Mouse (Mus musculus) neural tube, embryonic 15.5 days (tissue): ENCODE data around the gene AY074887. TPM values are rescaled to one million over a fixed set of nuclear protein-coding genes. Genes with fewer than 3 reads are reported as not detected.

Experiments used
- ATAC-seq: fragments of 200-750 bp; cut with Nextera tagmentation; 2 replicates; pipeline ENCODE4 v1.8.0; 2017; ENCODE audit warnings: mild to moderate bottlenecking, moderate TSS enrichment, moderate library complexity; ENCODE audit not compliant: low FRiP score
- H3K27ac ChIP-seq: fragments of 300-500 bp; sonication (generic); replicated peaks from 2 replicates; pipeline ENCODE4 v1.5.1; 2015; ENCODE audit warnings: mild to moderate bottlenecking, inconsistent platforms
- H3K27me3 ChIP-seq: fragments of 300-500 bp; sonication (generic); replicated peaks from 2 replicates; pipeline ENCODE4 v1.6.1; 2015; ENCODE audit warnings: inconsistent platforms
- H3K36me3 ChIP-seq: fragments of 300-500 bp; sonication (generic); 2 replicates; pipeline ENCODE4 v1.6.1; 2015; ENCODE audit warnings: inconsistent platforms
- H3K4me1 ChIP-seq: fragments of 300-500 bp; sonication (generic); 2 replicates; pipeline ENCODE4 v1.6.1; 2015; ENCODE audit warnings: inconsistent platforms
- H3K4me2 ChIP-seq: fragments of 300-500 bp; sonication (generic); 2 replicates; pipeline ENCODE4 v1.6.1; 2015; ENCODE audit warnings: inconsistent platforms, mild to moderate bottlenecking, moderate library complexity
- H3K4me3 ChIP-seq: fragments of 300-500 bp; sonication (generic); replicated peaks from 2 replicates; pipeline ENCODE4 v1.5.1; 2015; ENCODE audit warnings: mild to moderate bottlenecking, inconsistent platforms
- H3K9ac ChIP-seq: fragments of 300-500 bp; sonication (generic); replicated peaks from 2 replicates; pipeline ENCODE4 v1.6.1; 2015; ENCODE audit warnings: mild to moderate bottlenecking, inconsistent platforms
- H3K9me3 ChIP-seq: fragments of 300-500 bp; sonication (generic); replicated peaks from 2 replicates; pipeline ENCODE4 v1.6.1; 2016; ENCODE audit warnings: inconsistent platforms
- WGBS: fragments of 180-500 bp; shearing (Covaris S2); methylation state at CpG from one replicate; pipeline ENCODE4 v1.1.7; 2015; ENCODE audit warnings: mixed read lengths; 5-methylcytosine and 5-hydroxymethylcytosine counted together
- polyA plus RNA-seq: library from polyadenylated mRNA; unstranded; fragments of >200 nt; fragmentation: Nextera tagmentation; extraction: Ambion mirVana; gene quantifications from 2 replicates; pipeline ENCODE4 v1.2.1, GENCODE M21; 2015

The AY074887 gene
- polyA plus RNA-seq, 1 experiment from 2014 or later, result 0.97 TPM

- Histone ChIP-seq H3K4me2 (no peak overlapping the region), H3K9ac (no peak overlapping the region), H3K4me3 (no peak overlapping the region), H3K4me1 (peaks cover 9% of the 10 kb centered on the region), H3K27ac (no peak overlapping the region), H3K27me3 (no peaks in the 10 kb centered on the region), H3K9me3 (no peaks in the 10 kb centered on the region), H3K36me3 (peaks cover 6% of the 10 kb centered on the region; the same call in 1 of the 2 replicates)
- no peak for ATAC-seq
- 70% methylated on average over 7 of the region's 7 CpGs for WGBS
Observed at GRCm38 (mm10) chr9:54915576-54915975, 35.2 kb downstream of the AY074887 start.

GRCm38 (mm10) chr9:54909446-54909845 lies 41.4 kb downstream of the AY074887 start:
- H3K27me3 ChIP-seq, result no peaks in the 10 kb centered on the region
- H3K9ac ChIP-seq, result no peak overlapping the region
- H3K4me1 ChIP-seq, result no peaks in the 10 kb centered on the region
- no peak overlapping the region for H3K4me3 ChIP-seq
- WGBS, result 96% methylated on average over 5 of the region's 5 CpGs
- H3K36me3 ChIP-seq, result peaks cover 36% of the 10 kb centered on the region
- no peaks in the 10 kb centered on the region for H3K9me3 ChIP-seq
- no peak overlapping the region for H3K27ac ChIP-seq
- ATAC-seq, result no peak
- no peak overlapping the region for H3K4me2 ChIP-seq

Other genes starting within 250 kb of the AY074887 start
- 79.1 and 91.7 TPM in 2 replicates for gene Wdr61, start 216.5 kb downstream of the AY074887 start, polyA plus RNA-seq
- 405 and 485 TPM in 2 replicates for gene Crabp1, start 186.2 kb downstream of the AY074887 start, polyA plus RNA-seq
- gene Ireb2, start 87.2 kb downstream of the AY074887 start, polyA plus RNA-seq, result 30.4 and 31.8 TPM in 2 replicates
- 2.0 and 2.1 TPM in 2 replicates for gene Hykk, start 33.7 kb downstream of the AY074887 start, polyA plus RNA-seq
- gene Psma4, start 208 bp downstream of the AY074887 start, polyA plus RNA-seq, result 268 and 283 TPM in 2 replicates
- 3.7 and 3.9 TPM in 2 replicates for gene Chrna5, start 29.9 kb upstream of the AY074887 start, polyA plus RNA-seq
- 17.7 and 18.1 TPM in 2 replicates for gene Chrna3, start 75.6 kb upstream of the AY074887 start, polyA plus RNA-seq
- gene Chrnb4, start 97.8 kb upstream of the AY074887 start, polyA plus RNA-seq, result 0.77 and 1.9 TPM in 2 replicates
- 43.3 and 43.4 TPM in 2 replicates for gene Ube2q2, start 197.9 kb upstream of the AY074887 start, polyA plus RNA-seq